Mouse (Mus musculus) small intestine, adult 2 months (tissue): ENCODE measurements around the gene Olfr56.

Experiments
- CTCF ChIP-seq: fragments of 200-500 bp; IDR thresholded peaks from 2 replicates; pipeline ENCODE4 v1.5.1; 2012; ENCODE audit warnings: low read depth, mild to moderate bottlenecking, control low read depth, inconsistent platforms, low read length, moderate library complexity, mixed read lengths; ENCODE audit not compliant: insufficient replicate concordance, insufficient read length; ENCODE audit errors: extremely low read depth
- POLR2A ChIP-seq: fragments of 200-500 bp; IDR thresholded peaks from 2 replicates; pipeline ENCODE4 v1.6.1; 2012; ENCODE audit warnings: low read depth, mild to moderate bottlenecking, control low read depth, inconsistent platforms, low read length, moderate library complexity

GRCm38 (mm10) chr11:49086858-49087361 is 108.2 kb downstream of the Olfr56 start:
- TF ChIP-seq CTCF, result no peak
- TF ChIP-seq POLR2A, result no peak; the same call in 1 of the 2 replicates
